Mouse (Mus musculus): ENCODE data around the gene B3galt4.
"Not testable (repeated sequence)": the region's sequence is repeated elsewhere in the genome, so short reads cannot be mapped to it uniquely, and the experiment has no call there.

Gene B3galt4

GRCm38 (mm10) chr17:33919351-33920281 is 31.7 kb downstream of the B3galt4 start:
- peak; percentile 82 to 87 for DNase-seq

GRCm38 (mm10) chr17:33918293-33919203 is 32.7 kb downstream of the B3galt4 start:
- no peak for DNase-seq

GRCm38 (mm10) chr17:33917656-33918292 is 33.5 kb downstream of the B3galt4 start:
- DNase-seq, result no peak

GRCm38 (mm10) chr17:33916847-33917655 is 34.2 kb downstream of the B3galt4 start:
- no peak for DNase-seq

GRCm38 (mm10) chr17:33916294-33916693 is 35.0 kb downstream of the B3galt4 start:
- no peak for DNase-seq

GRCm38 (mm10) chr17:33915671-33916250 is 35.5 kb downstream of the B3galt4 start, which contains the start of the genes Tapbp and Zbtb22:
Gene Tapbp, plus strand, starts transcription at chr17:33915899.
Gene Zbtb22, plus strand, starts transcription at chr17:33915904.
- peak; percentile 85 to 91 for DNase-seq

GRCm38 (mm10) chr17:33914969-33915391 is 36.3 kb downstream of the B3galt4 start:
- DNase-seq, result no peak

- DNase-seq, result no peak
Measured at GRCm38 (mm10) chr17:33913905-33914304, 37.4 kb downstream of the B3galt4 start.

GRCm38 (mm10) chr17:33913264-33913663 is 38.0 kb downstream of the B3galt4 start:
- no peak for DNase-seq

- DNase-seq, result no peak
Measured at GRCm38 (mm10) chr17:33911813-33912414, 39.4 kb downstream of the B3galt4 start.

- DNase-seq, result no peak
Measured at GRCm38 (mm10) chr17:33911052-33911812, 40.1 kb downstream of the B3galt4 start.

- no peak for DNase-seq
Measured at GRCm38 (mm10) chr17:33910346-33911051, 40.8 kb downstream of the B3galt4 start.

- DNase-seq, result no peak
Measured at GRCm38 (mm10) chr17:33909869-33910250, 41.4 kb downstream of the B3galt4 start.

- peak; percentile 98 to 99 for DNase-seq
Measured at GRCm38 (mm10) chr17:33909077-33909868, 42.0 kb downstream of the B3galt4 start, which contains the start of gene Daxx. Gene Daxx, plus strand, starts transcription at chr17:33909414.

- peak in 1 of 2 experiments; percentile 53 for DNase-seq
Measured at GRCm38 (mm10) chr17:33908331-33909076, 42.8 kb downstream of the B3galt4 start.

- DNase-seq, result not testable (repeated sequence)
Measured at GRCm38 (mm10) chr17:33904835-33905234, 46.5 kb downstream of the B3galt4 start, which contains the start of gene Platr17. Gene Platr17, plus strand, starts transcription at chr17:33905135.

- not testable (repeated sequence) for DNase-seq
Measured at GRCm38 (mm10) chr17:33903911-33904651, 47.2 kb downstream of the B3galt4 start.
